11 mouse cellular contexts compared by ENCODE assay signal in the genomic region with DNA sequence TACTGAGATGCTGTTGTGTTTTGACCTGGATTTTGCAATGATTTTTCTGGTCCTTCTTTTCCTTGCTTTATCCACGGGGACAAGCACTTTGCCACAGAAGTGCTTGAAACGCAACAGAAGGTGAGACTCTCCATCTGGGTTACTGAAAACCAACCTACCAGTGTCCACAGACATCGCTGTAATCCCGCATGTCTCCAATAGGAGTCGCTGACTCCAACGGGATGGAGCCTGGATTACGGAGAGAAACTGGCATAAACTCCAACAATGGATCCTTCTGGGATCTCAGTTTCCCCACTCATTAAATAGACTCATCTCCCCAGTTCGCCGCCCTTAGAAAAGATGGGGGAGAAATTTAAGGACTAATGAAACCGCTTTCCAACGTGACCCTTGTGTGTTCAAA. TPM values are rescaled to one million over a fixed set of nuclear protein-coding genes. Genes with fewer than 3 reads are reported as not detected.
DNase-seq lines count a peak whose midpoint lies in the region; ATAC-seq and TF ChIP-seq lines count a peak whose summit lies in the region.
"Had no signal": no experiment of that assay in that cellular context is flagged by ENCODE, and none has a peak within 500 bp of the region (broad histone marks: within the 10 kb centered on the region; RNA-seq: fewer than 3 reads in every experiment).

No protein-coding gene starts in this region.

- no peak overlapping the region for H3K4me3 ChIP-seq in layer of hippocampus, adult 2 months
- H3K4me3 ChIP-seq in limb, embryonic 10.5 days: no peak overlapping the region
- H3K4me3 ChIP-seq: embryonic facial prominence, embryonic 12.5 days; heart, embryonic 10.5 days; hindbrain, embryonic 12.5 days had no signal

- no peak for ATAC-seq in granulocyte monocyte progenitor cell, adult 5-6 weeks (replicated peaks; ENCODE audit: poor library complexity, severe bottlenecking)

- peaks cover 27% of the 10 kb centered on the region for H3K27me3 ChIP-seq in limb, embryonic 10.5 days (ENCODE audit: low read depth, poor library complexity, severe bottlenecking)

- H3K9me3 ChIP-seq in limb, embryonic 10.5 days (replicated peaks): no peaks in the 10 kb centered on the region
- H3K9me3 ChIP-seq: heart, embryonic 10.5 days; hindbrain, embryonic 12.5 days had no signal

- no peaks in the 10 kb centered on the region for H3K4me1 ChIP-seq in limb, embryonic 10.5 days
- H3K4me1 ChIP-seq: embryonic facial prominence, embryonic 12.5 days; heart, embryonic 10.5 days; hindbrain, embryonic 12.5 days had no signal

- H3K27ac ChIP-seq in layer of hippocampus, adult 2 months: no peak overlapping the region
- no peak overlapping the region for H3K27ac ChIP-seq in limb, embryonic 10.5 days
- H3K27ac ChIP-seq: embryonic facial prominence, embryonic 12.5 days; heart, embryonic 10.5 days; hindbrain, embryonic 12.5 days had no signal

- peak; percentile 40 to 67 for DNase-seq in cerebellum, postnatal 10 days
- no peak for DNase-seq in cerebellum, adult 11-12 months
- DNase-seq in layer of hippocampus, adult 2 months (ENCODE audit: low spot score in 2 of 2): no peak
- DNase-seq in layer of hippocampus, postnatal 10 days (ENCODE audit: low spot score in 2 of 2): no peak
- DNase-seq in 3T3-L1 (ENCODE audit: low read depth, low spot score) (peak; percentile 44), ZHBTc4 (ENCODE audit: low read depth, low spot score) (peak; percentile 84)
- DNase-seq in limb, embryonic 10.5 days (ENCODE audit: low spot score): no peak

- no peaks in the 10 kb centered on the region for H3K36me3 ChIP-seq in limb, embryonic 10.5 days
- H3K36me3 ChIP-seq: embryonic facial prominence, embryonic 12.5 days; heart, embryonic 10.5 days; hindbrain, embryonic 12.5 days had no signal

- TF ChIP-seq CTCF in layer of hippocampus, adult 2 months (conservative IDR thresholded peaks at IDR 0.05): peak; percentile 70

- WGBS in limb, embryonic 10.5 days: 49% methylated on average over 11 of the region's 11 CpGs

RNA-seq across cellular contexts. Expression of gene Wnt9b, which starts 8.4 kb away (rescaled TPM):
- total RNA-seq in layer of hippocampus, adult 2 months (2021): under 1 TPM; 0.34 to 0.36 TPM
- total RNA-seq in layer of hippocampus, postnatal 10 days (2021): under 1 TPM; 0.56 to 0.87 TPM
- not detected in 2 replicates for total RNA-seq in granulocyte monocyte progenitor cell, adult 5-6 weeks (2014; fragmentation: Nextera tagmentation)
- total RNA-seq in granulocyte monocyte progenitor cell, adult 5-6 weeks (2017): not detected in 2 replicates
- 1.1 and 1.2 TPM in 2 replicates for polyA plus RNA-seq in limb, embryonic 10.5 days (2016; fragmentation: Nextera tagmentation; extraction: Ambion mirVana)

RNA-seq across cellular contexts. Expression of gene Wnt3, which starts 15.9 kb away (rescaled TPM):
- 1 to 10 TPM; 1.4 to 1.5 TPM for total RNA-seq in layer of hippocampus, adult 2 months (2021)
- total RNA-seq in layer of hippocampus, postnatal 10 days (2021): 1 to 10 TPM; 1.1 to 1.8 TPM
- not detected in 2 replicates for total RNA-seq in granulocyte monocyte progenitor cell, adult 5-6 weeks (2014; fragmentation: Nextera tagmentation)
- total RNA-seq in granulocyte monocyte progenitor cell, adult 5-6 weeks (2017): not detected in 2 replicates
- 5.3 and 5.8 TPM in 2 replicates for polyA plus RNA-seq in limb, embryonic 10.5 days (2016; fragmentation: Nextera tagmentation; extraction: Ambion mirVana)

Comparison
In these comparisons a context has a peak if more than half of its experiments do, and no peak if none do; other contexts are left out.
1. DNase-seq: peak in cerebellum, postnatal 10 days (2 of 2), 3T3-L1 (single experiment) and ZHBTc4 (single experiment); none in cerebellum, adult 11-12 months (single experiment), layer of hippocampus, adult 2 months (0 of 2), layer of hippocampus, postnatal 10 days (0 of 2) and limb, embryonic 10.5 days (single experiment).